Mouse (Mus musculus) CD4-positive, CD25-positive, alpha-beta regulatory T cell, adult 2 months (primary cell): ENCODE results near the gene Ttll7.

ENCODE experiments used
- DNase-seq: peaks from one replicate; pipeline ENCODE4 v3.0.0-alpha.2; 2012; ENCODE audit warnings: low read depth, low spot score

Ttll7 gene

DNA sequence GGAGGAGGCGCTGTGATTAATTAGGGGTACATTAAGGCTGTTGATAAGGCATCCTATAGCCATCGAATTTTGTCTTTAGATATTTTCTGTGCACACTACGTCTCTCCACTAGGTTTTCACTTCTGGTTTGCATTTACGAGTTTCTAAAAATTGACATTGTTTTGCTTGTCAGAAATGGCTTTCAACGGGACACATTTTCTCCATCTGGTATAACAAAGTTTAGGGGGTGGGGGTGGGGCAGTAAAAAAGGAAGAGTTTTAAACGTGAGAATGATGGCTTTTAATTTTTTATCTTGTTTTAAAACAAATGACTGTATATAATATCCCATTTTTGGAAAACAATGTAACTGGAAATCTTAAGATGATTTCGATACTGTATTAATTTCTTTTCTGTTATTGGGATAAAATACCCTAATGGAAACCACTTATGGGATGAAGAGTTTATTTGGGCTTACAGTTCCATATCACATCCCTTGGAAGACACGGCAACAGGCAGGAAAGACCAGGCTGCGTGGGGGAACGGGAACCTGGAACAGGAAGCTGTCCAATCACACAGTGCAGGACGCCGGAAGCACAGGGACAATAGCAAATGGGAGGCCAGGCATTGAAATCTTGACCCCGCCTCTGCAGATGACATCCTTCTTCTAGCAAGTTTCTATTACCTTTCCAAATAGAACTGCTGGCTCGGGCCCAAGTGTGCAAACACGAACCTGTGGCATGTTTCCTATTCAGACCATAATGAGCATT is 142.7 kb downstream of the Ttll7 start:
- no peak for DNase-seq

- DNase-seq: no peak
Measured at GRCm38 (mm10) chr3:146999148-146999547, 147.0 kb downstream of the Ttll7 start.

DNA sequence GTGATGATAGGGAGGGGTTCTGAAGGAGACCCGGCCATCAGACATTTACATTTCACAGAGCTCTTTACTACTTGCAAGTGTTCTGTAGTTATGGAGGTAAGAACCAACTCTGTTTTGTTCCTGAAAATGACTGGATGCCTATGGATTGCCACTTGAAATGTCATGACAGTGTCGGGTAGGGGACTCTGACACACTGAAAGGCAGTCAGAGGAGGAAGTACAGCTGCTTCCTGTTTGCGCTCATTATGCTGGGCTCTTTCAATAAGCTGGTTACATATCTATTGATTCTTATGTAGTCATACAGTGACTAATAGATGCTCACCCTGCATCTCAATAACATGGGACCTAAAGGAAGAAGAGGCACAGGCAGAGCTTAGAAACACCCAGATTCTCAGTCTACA is 148.8 kb downstream of the Ttll7 start:
- DNase-seq: no peak

DNA sequence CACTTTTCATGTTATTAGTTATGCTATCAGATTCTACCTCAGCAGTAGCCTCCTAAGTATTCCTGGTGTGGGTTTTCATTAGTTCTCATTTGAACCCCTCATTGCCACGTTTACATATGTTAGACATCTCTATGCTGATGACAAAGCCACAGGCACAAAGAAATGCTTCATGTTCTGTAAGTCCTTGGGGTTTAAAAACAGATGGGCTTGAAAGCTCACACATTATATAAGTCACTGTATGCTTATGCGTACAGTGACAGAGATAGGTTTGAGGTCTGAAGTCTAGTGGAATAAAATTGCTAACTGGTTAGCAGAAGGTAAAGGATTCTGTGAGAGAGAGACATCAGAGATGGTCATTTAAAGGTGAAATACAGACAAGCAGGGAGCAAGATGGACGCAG is 149.4 kb downstream of the Ttll7 start:
- DNase-seq: no peak

DNA sequence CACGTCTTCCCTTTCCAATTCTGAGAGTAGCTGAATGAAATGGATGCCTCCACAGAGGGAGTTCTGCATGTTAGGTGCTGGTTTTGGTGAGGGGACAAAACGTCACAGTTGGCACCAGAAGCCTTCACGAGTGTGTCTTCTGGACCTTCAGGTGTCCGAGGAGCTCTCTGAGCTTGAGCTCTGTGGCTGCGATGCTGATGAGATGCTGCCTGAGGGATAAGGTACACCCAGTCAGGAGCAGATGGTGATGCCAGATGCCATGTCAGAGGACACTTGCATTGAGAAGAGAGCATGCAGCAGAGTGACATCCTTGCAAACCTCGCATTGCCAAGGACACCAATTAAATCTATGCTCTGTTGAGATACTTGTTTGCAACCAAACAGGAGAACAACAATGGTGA is 164.3 kb downstream of the Ttll7 start:
- DNase-seq: no peak

DNA sequence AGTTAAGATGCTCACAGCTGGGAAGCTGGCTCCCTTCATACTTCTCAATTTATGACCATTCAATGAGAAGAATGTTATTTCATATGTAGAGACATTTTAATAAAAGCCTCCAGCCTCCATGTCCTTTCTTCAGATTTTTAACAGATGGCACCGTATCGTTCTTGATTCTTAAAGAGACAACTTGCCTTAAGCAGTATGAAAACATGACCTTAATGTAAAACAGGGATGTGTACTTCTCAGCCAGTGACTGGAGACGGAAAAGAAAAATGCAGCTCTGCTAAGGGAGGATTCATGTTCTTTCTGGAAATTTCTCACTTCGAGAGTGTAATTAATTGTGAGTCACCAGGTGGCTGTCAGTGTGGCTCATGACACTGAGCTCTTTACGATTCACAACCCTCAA is 167.3 kb downstream of the Ttll7 start:
- no peak for DNase-seq

DNA sequence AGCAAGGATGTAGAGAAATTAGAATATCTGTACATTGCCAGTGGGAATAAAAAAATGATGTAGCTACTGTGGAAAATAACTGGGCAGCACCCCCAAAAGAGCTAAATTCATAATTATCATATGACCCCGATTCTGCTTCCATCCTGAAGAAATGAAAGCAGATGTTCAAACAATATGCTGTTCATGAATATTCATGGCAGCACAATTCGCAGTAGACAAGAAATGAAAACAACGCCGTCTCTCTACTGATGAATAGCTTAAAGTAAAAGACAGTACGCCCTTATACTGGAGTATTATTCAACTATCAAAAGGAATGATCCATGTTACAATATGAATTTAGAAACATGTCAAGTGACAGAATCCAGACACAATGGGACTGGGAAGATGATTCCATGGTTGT is 174.1 kb downstream of the Ttll7 start:
- DNase-seq: no peak

- DNase-seq: no peak
Measured at GRCm38 (mm10) chr3:147028382-147028781, 176.2 kb downstream of the Ttll7 start.

DNA sequence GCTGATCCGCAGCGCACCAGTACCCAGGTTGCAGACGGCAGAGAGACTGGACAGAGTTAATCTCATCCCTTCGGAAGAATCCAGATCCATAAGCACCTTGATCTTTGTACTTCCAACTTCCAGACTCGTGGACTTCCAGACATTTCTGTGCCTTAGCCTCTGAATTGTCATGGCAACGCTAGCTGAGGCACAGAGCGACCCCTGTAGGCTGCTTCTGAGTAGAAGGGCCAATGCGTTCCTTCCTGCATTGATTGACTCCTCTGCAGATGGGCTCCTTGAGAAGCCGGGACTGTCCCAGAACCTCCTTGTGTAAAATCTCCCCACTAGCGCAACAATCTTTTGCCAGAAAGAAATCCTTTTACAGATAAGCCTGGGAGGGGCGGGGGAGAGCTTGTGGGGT is 177.6 kb downstream of the Ttll7 start:
- DNase-seq: no peak

DNA sequence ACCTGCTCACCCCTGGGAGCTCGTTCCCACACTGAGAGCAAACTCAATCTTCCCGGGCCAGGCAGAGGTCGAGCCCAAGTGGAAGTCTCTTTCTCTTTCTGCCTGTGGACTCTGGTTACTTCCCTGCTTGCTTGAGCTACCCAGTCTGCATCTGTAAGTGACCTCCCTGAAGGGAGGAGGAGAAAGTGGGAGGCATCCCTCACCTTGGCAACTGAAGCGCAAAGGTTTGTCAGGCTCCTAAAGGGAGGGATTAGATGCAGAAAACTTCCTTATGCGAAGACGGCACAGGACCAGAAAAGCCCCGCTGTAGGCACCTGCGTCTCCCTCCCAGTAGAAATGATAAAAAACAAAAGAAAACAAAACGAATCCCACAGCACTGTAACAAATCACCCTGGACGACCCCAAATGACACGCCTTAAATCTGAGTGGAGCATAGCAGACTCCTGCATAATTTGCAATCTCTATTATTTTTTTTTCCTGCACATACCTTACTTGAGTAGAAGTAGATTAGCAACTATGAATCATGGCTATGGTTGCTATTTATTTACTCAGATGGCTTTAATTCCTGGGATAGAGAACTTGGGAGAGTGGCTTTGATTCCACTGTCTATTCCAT is 178.2 kb downstream of the Ttll7 start:
- no peak for DNase-seq
